Mouse (Mus musculus) left cerebral cortex, postnatal 36 days (tissue): ENCODE results near the gene Fam81b. TPM values are rescaled to one million over a fixed set of nuclear protein-coding genes. Genes with fewer than 3 reads are reported as not detected.

Source experiments
- DNase-seq, 2 experiments: peaks; one replicate each; pipeline ENCODE4 v3.0.0; 2021 to 2022; ENCODE audit warnings: low spot score in 2 of 2, mixed read lengths in 1 of 2
- intact Hi-C: fragments of 180-260 bp; cut with DNase I; formaldehyde crosslinking; loops from one replicate; pipeline ENCODE4 v1.15.1; 2025
- microRNA-seq: library from miRNA; unstranded; fragments of <30 nt; microRNA quantifications from one replicate; pipeline ENCODE4 v1.2.0, GENCODE M21; 2022
- total RNA-seq, 2 experiments: library from RNA; stranded (reverse); gene quantifications; 2 replicates each; pipeline ENCODE4 v1.2.3; 2021

The Fam81b gene
- total RNA-seq, 2 experiments from 2014 or later: not detected

DNA sequence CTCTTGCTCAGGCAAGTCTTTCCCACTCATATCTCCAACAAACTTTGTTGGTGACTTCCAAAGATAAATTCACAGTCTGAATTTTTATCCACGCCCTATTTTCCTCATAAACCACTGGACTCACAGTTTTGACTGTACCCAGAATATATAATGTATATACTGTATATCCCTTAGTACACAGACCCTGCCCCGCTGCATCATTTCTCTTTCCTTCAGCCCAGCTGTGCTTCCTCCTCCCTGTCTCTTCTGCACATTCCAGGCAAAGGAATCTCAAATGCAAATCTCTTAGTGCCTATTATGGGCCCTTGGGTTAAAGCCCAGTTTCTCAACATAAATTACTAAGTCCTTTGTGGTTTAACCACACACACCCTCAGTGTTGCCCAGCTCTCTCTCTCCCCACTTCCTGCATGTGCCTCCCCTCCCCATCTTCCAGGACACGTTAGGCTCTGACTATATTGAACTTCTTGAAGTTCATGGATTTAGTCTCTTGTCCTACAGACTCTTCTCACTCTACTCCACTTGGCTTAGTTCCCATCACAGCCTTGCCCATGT, 107.5 kb downstream of the Fam81b start:
- intact Hi-C loops: no loop called here
- DNase-seq: no peak

- intact Hi-C loops: no loop called here
- no peak for DNase-seq
Measured at GRCm38 (mm10) chr13:76195431-76196138, 109.3 kb downstream of the Fam81b start.

GRCm38 (mm10) chr13:76194937-76195336, 109.9 kb downstream of the Fam81b start:
- intact Hi-C loops: no loop called here
- no peak for DNase-seq

GRCm38 (mm10) chr13:76190273-76190672, 114.6 kb downstream of the Fam81b start:
- intact Hi-C loops: no loop called here
- DNase-seq: no peak

DNA sequence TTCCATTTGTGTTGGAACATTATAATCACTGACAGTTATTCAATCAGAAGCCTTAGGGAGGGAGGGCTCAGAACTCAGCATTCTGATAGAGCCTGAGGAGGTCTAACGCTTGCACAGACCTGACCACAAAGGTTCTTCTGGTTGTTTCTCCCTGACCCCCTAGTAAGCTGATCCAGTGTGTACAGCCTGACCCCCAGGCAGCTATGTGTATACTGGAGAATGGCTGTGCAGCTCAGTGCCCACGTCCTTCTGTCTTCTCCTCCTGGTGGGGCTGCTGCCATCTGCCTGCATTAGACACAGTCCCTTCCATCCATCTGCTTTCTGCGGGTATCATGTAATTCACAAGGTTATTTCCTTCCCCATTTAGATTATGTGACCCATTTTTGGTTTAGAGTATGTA, 115.7 kb downstream of the Fam81b start:
- DNase-seq: peak in 1 of 2 experiments; percentile 32
- intact Hi-C loops: no loop called here

- DNase-seq: no peak
- intact Hi-C loops: no loop called here
Measured at GRCm38 (mm10) chr13:76187651-76188050, 117.2 kb downstream of the Fam81b start.

GRCm38 (mm10) chr13:76178700-76179099, 126.2 kb downstream of the Fam81b start:
- DNase-seq: no peak
- intact Hi-C loops: no loop called here

- intact Hi-C loops: no loop called here
- DNase-seq: no peak
Measured at GRCm38 (mm10) chr13:76174297-76174696, 130.6 kb downstream of the Fam81b start.

GRCm38 (mm10) chr13:76160587-76160986, 144.3 kb downstream of the Fam81b start:
- intact Hi-C loops: no loop called here

DNA sequence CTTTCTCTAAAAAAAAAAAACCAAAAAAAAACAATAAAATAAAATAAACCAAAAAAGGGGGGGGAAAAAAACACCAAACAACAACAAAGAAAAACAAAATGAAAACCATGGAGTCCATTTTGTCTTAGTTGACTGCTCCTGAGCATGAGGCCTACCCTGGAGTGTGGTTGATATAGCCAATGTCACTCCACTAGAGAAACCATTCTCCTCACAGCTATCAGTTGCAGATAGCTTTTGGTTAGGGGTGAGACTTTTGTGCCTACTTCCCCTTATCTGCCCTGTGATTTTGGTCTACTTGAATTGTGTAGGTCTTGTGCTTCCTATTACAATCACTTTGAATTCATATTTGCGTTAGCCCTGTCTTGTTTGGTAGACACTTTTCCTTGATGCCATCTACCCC, 147.4 kb downstream of the Fam81b start:
- DNase-seq: no peak
- intact Hi-C loops: no loop called here

More at GRCm38 (mm10) chr13:76160587-76160986, 144.3 kb downstream of the Fam81b start:
- DNase-seq: no peak

DNA sequence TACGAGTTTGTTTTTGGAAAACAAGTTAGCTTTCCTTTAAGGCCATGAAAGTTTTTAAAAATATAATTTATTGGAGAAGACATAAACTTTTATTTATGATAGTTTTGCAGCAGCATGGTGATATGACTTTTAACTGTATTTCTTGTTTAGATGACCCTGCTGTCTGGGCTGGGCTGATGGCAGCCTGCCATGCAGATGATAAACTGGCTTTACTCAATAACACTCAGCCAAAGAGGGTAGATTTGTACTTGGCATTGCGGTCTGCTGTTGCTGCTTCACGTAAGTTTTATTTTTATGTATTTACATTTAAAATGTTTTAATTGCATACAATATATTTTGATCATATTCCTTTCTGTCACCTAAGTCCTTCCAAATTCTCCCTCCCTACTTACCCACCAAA, 147.8 kb downstream of the Fam81b start:
- intact Hi-C loops: no loop called here
- DNase-seq: no peak

Small RNAs within 50 kb of the gene (microRNA-seq; reads per million reads assigned to microRNA genes)
- not detected for gene Gm24025

Other genes with a start within 250 kb of the Fam81b start
- gene Gpr150, start 248.1 kb downstream of the Fam81b start, total RNA-seq: 1 to 10 TPM; 2.9 to 4.8 TPM
- 1 to 10 TPM; 4.5 to 5.3 TPM for gene Arsk, start 206.4 kb downstream of the Fam81b start, total RNA-seq
- gene Ttc37, start 206.3 kb downstream of the Fam81b start, total RNA-seq: 10 to 100 TPM; 16.4 to 24.1 TPM
- 10 to 100 TPM; 43.7 to 53.1 TPM for gene Mctp1, start 79.5 kb upstream of the Fam81b start, total RNA-seq